Mouse (Mus musculus) stomach, embryonic 14.5 days (tissue): ENCODE data around the gene Plekhh2. TPM values are rescaled to one million over a fixed set of nuclear protein-coding genes. Genes with fewer than 3 reads are reported as not detected.
A peak's percentile ranks its signal among the peaks of the same experiment; 100 is the strongest.

Source experiments
- ATAC-seq: fragments of 200-750 bp; cut with Nextera tagmentation; 2 replicates; pipeline ENCODE4 v1.8.0; 2017; ENCODE audit warnings: low read depth, moderate TSS enrichment; ENCODE audit not compliant: insufficient number of reproducible peaks, insufficient read depth, low FRiP score
- H3K27ac ChIP-seq: fragments of 300-500 bp; sonication (generic); 2 replicates; pipeline ENCODE4 v1.5.1; 2014; ENCODE audit warnings: mild to moderate bottlenecking, low read length, moderate library complexity, mixed read lengths
- H3K27me3 ChIP-seq: fragments of 300-500 bp; sonication (generic); 2 replicates; pipeline ENCODE4 v1.6.1; 2014; ENCODE audit warnings: low read length, control low read depth, mixed read lengths; ENCODE audit not compliant: control insufficient read depth, insufficient read depth
- H3K36me3 ChIP-seq: fragments of 300-500 bp; sonication (generic); 2 replicates; pipeline ENCODE4 v1.6.1; 2014; ENCODE audit warnings: mild to moderate bottlenecking, control low read depth, low read length, moderate library complexity, mixed read lengths; ENCODE audit not compliant: control insufficient read depth, insufficient read depth
- H3K4me1 ChIP-seq: fragments of 300-500 bp; sonication (generic); 2 replicates; pipeline ENCODE4 v1.6.1; 2014; ENCODE audit warnings: low read length, control low read depth, mixed read lengths; ENCODE audit not compliant: control insufficient read depth, insufficient read depth
- H3K4me2 ChIP-seq: fragments of 300-500 bp; sonication (generic); replicated peaks from 2 replicates; pipeline ENCODE4 v1.6.1; 2014; ENCODE audit warnings: low read depth, low read length, control low read depth
- H3K4me3 ChIP-seq: fragments of 300-500 bp; sonication (generic); 2 replicates; pipeline ENCODE4 v1.5.1; 2014; ENCODE audit warnings: low read depth, low read length, control low read depth
- H3K9ac ChIP-seq: fragments of 300-500 bp; sonication (generic); replicated peaks from 2 replicates; pipeline ENCODE4 v1.6.1; 2014; ENCODE audit warnings: low read depth, mild to moderate bottlenecking, control low read depth, low read length, moderate library complexity, mixed read lengths
- H3K9me3 ChIP-seq: fragments of 300-500 bp; sonication (generic); 2 replicates; pipeline ENCODE4 v1.6.1; 2016; ENCODE audit warnings: low read depth, low read length, control low read depth; ENCODE audit not compliant: control insufficient read depth
- WGBS: fragments of 180-500 bp; shearing (Covaris S2); extraction: QIAGEN DNeasy Blood & Tissue Kit; methylation state at CpG from one replicate; pipeline ENCODE4 v1.1.7; 2014; 5-methylcytosine and 5-hydroxymethylcytosine counted together
- polyA plus RNA-seq: library from polyadenylated mRNA; unstranded; fragments of >200 nt; fragmentation: Nextera tagmentation; extraction: Ambion mirVana; gene quantifications from 2 replicates; pipeline ENCODE4 v1.2.1, GENCODE M21; 2014

Gene Plekhh2
- polyA plus RNA-seq, 1 experiment from 2014 or later: 16.2 TPM

DNA sequence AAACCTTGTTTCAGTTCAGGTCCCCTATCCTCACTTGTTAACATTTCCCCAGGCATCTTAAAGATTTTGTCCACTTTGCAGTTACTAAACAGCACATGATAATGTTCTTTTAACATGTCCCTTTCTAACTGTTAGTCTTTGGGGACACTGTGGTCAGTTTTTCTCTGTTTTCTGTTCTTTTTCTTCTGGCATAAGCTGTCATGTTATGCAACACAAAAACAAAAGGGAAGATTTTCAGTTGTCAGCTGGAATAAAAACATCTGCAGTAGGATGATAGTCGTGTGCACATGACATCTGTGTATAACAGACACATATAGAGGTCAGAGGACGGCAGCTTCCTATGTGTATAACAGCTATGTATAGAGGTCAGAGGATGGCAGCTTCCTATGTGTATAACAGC is 5.8 kb upstream of the Plekhh2 start:
- Histone ChIP-seq H3K27ac (no peak overlapping the region), H3K4me1 (peaks cover 13% of the 10 kb centered on the region; the same call in 1 of the 2 replicates), H3K36me3 (no peaks in the 10 kb centered on the region), H3K27me3 (no peaks in the 10 kb centered on the region), H3K4me3 (no peak overlapping the region), H3K4me2 (no peak overlapping the region), H3K9ac (no peak overlapping the region), H3K9me3 (no peaks in the 10 kb centered on the region)
- ATAC-seq: no peak
- WGBS: 53% methylated on average over 2 of the region's 2 CpGs

DNA sequence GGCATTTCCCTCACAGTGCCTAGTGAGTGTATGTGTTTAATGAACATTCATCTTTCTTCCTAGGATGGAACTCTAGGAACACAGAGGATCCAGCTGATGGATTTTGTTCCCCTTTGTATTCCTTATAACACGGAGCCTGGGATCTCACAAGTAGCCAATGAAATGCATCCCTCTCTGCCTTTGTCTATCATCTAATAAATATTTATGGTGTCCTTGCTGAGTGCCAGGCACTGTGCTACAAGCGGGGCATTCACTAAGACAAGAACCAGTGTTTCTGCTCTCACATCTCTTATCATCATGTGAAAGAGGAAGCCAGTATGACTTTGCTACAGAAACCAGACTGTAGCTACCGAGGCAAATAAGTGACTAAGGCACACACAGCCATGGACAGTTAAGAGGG is 3.0 kb upstream of the Plekhh2 start:
- WGBS: 58% methylated on average over 3 of the region's 3 CpGs
- Histone ChIP-seq H3K36me3 (no peaks in the 10 kb centered on the region), H3K9me3 (no peaks in the 10 kb centered on the region), H3K9ac (no peak overlapping the region), H3K27ac (no peak overlapping the region), H3K4me1 (peaks cover 18% of the 10 kb centered on the region), H3K27me3 (no peaks in the 10 kb centered on the region), H3K4me2 (no peak overlapping the region), H3K4me3 (no peak overlapping the region)
- no peak for ATAC-seq

DNA sequence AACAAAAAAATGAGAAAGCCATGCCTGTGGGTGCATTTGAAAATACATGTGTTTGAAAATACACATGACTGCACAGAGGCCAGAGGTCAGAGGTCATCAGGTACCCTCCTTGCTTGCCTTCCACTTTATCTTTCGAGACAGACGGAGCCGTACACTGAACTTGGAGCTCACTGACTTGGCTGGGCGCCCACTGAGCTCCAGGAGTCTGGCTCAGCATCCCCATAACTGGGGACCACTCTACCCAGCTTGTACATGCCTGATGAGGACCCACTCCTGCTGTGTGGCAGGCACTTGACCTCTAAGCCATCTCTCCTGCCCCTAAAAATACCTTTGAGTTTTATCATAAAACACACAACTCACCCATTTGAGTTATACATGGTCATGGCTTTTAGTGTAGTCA is 2.5 kb upstream of the Plekhh2 start:
- WGBS: 58% methylated on average over 4 of the region's 4 CpGs
- Histone ChIP-seq H3K36me3 (no peaks in the 10 kb centered on the region), H3K4me1 (peaks cover 18% of the 10 kb centered on the region), H3K9ac (no peak overlapping the region), H3K4me3 (no peak overlapping the region), H3K9me3 (no peaks in the 10 kb centered on the region), H3K4me2 (no peak overlapping the region), H3K27me3 (no peaks in the 10 kb centered on the region), H3K27ac (no peak overlapping the region)
- ATAC-seq: no peak

DNA sequence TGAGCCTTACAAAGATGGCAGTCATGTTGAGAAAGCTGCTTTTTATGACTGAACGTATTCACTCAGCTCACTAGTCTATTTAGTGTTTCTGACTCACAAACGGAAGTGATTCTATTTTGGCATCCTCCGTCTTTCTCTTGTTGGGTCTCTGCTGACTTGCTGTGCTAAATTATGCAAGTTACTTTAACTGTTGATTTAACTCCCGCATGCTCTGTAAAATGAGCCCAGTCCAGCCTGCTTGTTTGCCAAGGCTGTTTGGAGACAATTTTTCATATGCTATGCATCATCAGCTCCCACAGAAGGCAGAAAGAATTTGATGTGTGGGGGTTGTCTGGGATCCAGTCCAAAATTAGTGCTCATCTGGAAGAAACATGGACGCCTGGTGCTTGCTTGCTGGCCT is 1.3 kb upstream of the Plekhh2 start:
- no peak overlapping the region for H3K9ac ChIP-seq
- no peaks in the 10 kb centered on the region for H3K9me3 ChIP-seq
- H3K27ac ChIP-seq: peak overlapping the region; percentile 93
- H3K4me1 ChIP-seq: peaks cover 18% of the 10 kb centered on the region
- WGBS: 16% methylated on average over 5 of the region's 5 CpGs
- no peak overlapping the region for H3K4me3 ChIP-seq
- no peak overlapping the region for H3K4me2 ChIP-seq
- no peaks in the 10 kb centered on the region for H3K27me3 ChIP-seq
- no peaks in the 10 kb centered on the region for H3K36me3 ChIP-seq
- ATAC-seq: peak; percentile 19; the same call in 1 of the 2 replicates

DNA sequence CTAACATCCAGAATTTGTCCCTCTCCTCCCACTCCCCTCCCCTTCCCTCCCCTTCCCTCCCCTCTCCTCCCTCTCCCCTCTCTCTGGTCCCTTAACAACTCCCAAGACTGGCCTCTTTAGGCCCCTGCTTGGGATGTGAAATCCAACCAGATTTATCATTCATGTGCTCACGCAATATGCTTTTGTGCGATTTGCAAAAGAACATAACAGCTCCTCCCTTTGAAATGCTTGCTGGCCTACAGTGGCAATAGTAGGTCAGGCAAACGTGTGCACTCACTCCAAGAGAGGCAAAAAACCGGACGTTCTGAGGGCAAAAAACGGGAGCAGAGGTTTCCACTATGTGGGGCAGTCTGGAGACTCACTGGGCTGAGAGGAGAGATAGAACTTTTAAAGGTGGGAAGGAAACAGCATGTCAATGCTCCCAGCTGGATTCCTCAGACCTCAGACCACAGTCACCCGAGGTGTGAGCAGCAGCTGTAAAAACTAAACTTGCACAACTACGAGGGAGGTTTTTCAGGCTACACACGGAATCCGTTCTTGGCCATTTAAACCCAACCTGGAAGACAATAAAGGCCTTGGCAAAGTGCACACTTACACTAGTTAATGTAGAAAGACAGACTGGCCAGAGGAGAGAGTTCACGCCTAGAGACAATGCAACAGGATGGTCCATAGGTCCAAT is 595 bp upstream of the Plekhh2 start:
- Histone ChIP-seq H3K9me3 (no peaks in the 10 kb centered on the region), H3K27me3 (no peaks in the 10 kb centered on the region), H3K4me1 (peaks cover 18% of the 10 kb centered on the region), H3K4me2 (peak overlapping the region; percentile 72), H3K9ac (no peak overlapping the region; the same call in 1 of the 2 replicates), H3K27ac (peak overlapping the region; percentile 93), H3K4me3 (peak overlapping the region; percentile 86), H3K36me3 (no peaks in the 10 kb centered on the region)
- WGBS: 21% methylated on average over 11 of the region's 11 CpGs
- ATAC-seq: no peak

DNA sequence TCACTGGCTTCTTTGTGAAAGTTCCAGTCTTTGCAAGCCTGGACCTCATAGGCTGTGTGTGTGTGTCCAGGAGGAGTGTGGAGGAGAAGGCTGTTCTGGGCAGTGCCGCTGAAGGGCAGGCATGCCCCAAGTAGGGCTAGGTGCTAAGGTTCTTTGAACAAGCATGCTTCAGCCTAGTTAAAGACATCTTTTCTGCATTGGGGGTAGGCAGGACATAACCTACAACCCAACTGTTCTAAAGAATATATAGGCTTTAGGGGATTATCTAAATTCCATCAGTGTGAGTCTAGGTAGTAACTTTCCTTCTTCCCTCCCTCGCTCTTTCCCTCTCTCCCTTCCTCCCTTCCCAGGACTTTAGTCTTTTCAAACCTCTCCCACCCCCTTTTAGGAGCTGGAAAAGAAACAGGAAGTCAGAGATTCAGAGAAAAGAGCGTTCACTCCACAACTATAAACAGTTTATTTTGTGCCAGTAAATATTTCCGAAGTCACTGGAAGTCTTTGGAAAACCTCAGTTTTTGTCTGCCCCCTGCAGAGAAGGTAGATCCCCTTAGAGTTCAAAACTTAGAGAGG is 906 bp downstream of the Plekhh2 start:
- Histone ChIP-seq H3K27ac (peak overlapping the region; percentile 93), H3K36me3 (no peaks in the 10 kb centered on the region), H3K4me3 (peak overlapping the region; percentile 86), H3K9me3 (no peaks in the 10 kb centered on the region), H3K4me2 (peak overlapping the region; percentile 72), H3K27me3 (no peaks in the 10 kb centered on the region), H3K9ac (peak overlapping the region; percentile 83), H3K4me1 (peaks cover 18% of the 10 kb centered on the region)
- WGBS: 13% methylated on average over 4 of the region's 4 CpGs
- peak; percentile 49; the same call in 1 of the 2 replicates for ATAC-seq

DNA sequence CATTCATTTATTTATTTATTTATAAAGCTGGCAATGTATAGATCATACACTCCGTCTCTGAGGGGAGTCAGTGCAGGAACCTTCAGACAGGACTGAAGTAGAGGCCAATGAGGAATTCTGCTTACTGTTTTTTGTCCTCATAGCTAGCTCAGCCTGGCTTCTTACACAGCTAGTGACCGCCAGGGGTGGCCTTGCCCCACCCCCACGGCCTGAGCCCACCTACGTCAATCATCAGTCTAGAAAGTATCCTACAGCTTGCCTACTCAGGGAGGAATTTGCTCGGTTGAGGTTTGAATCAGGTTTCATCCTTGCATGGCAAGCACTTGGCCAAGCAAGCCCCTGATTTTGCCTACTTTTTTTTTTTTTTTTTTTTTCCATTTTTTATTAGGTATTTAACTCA is 4.2 kb downstream of the Plekhh2 start:
- Histone ChIP-seq H3K9me3 (no peaks in the 10 kb centered on the region), H3K27me3 (no peaks in the 10 kb centered on the region), H3K4me2 (no peak overlapping the region), H3K9ac (no peak overlapping the region), H3K4me1 (peaks cover 6% of the 10 kb centered on the region), H3K4me3 (no peak overlapping the region), H3K27ac (no peak overlapping the region), H3K36me3 (no peaks in the 10 kb centered on the region)
- ATAC-seq: no peak
- WGBS: 72% methylated on average over 5 of the region's 5 CpGs

DNA sequence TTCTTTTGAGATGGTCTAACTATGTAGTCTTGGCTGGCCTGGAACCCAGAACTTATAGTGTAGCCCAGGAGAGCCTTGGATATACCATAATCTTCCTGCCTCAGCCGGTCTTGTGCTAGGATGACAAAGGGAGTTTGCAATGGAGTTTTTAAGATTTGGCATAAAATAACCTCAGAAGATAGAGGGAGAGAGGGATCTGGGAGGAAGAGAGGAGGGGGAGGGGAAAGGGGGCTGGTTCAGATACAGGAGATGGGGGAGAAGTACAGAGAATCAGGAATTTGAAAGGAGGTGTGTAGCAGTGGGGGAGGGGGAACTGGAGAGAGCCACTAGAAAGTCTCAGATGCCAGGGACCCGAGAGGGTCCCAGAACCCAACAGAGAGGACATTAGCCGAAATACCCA is 7.7 kb downstream of the Plekhh2 start:
- Histone ChIP-seq H3K27me3 (no peaks in the 10 kb centered on the region), H3K4me2 (no peak overlapping the region), H3K9ac (no peak overlapping the region), H3K4me3 (no peak overlapping the region), H3K9me3 (no peaks in the 10 kb centered on the region), H3K36me3 (no peaks in the 10 kb centered on the region), H3K27ac (no peak overlapping the region), H3K4me1 (no peaks in the 10 kb centered on the region)
- ATAC-seq: no peak
- WGBS: 79% methylated on average over 3 of the region's 3 CpGs

DNA sequence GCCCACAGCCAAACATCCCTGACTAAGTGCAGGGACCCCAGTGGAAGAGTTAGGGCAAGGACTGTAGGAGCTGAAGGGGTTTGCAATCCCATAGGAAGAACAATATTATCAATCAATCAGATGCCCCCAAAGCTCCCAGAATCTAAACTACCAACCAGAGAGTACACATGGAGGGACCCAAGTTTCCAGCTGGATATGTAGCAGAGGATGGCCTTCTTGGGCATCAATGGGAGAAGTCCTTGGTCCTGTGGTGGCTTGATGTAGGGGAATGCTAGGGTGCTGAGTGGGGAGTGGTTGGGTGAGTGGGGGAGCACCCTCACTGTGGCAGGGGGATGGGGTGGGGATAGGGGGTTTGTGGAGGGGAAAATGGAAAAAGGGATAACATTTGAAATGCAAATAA is 8.4 kb downstream of the Plekhh2 start:
- ATAC-seq: no peak
- Histone ChIP-seq H3K36me3 (no peaks in the 10 kb centered on the region), H3K4me2 (no peak overlapping the region), H3K4me1 (no peaks in the 10 kb centered on the region), H3K4me3 (no peak overlapping the region), H3K9me3 (no peaks in the 10 kb centered on the region), H3K27me3 (no peaks in the 10 kb centered on the region), H3K9ac (no peak overlapping the region), H3K27ac (no peak overlapping the region)
